14 mouse cellular contexts compared by ENCODE assay signal in genomic region chr19:18774085-18774484, GRCm38 (mm10).
"Had no signal": no experiment of that assay in that cellular context is flagged by ENCODE, and none has a peak within 500 bp of the region (broad histone marks: within the 10 kb centered on the region; RNA-seq: fewer than 3 reads in every experiment).

No protein-coding gene starts in this region.

- H3K9ac ChIP-seq: liver, embryonic 15.5 days; lung, embryonic 15.5 days; neural tube, embryonic 15.5 days had no signal

- H3K4me3 ChIP-seq: left cerebral cortex, adult 2 months; limb, embryonic 10.5 days; liver, embryonic 15.5 days; lung, embryonic 15.5 days; myocyte; neural tube, embryonic 15.5 days had no signal

- DNase-seq: kidney, adult 18-20 months; midbrain, embryonic 14.5 days; right cerebral cortex, adult 18-20 months; right cerebral cortex, postnatal 25 days; thymus, adult 18-20 months; thymus, postnatal 14 days had no signal

- H3K4me1 ChIP-seq: limb, embryonic 10.5 days; liver, embryonic 15.5 days; lung, embryonic 15.5 days; neural tube, embryonic 15.5 days had no signal

- H3K36me3 ChIP-seq: limb, embryonic 10.5 days; liver, embryonic 15.5 days; lung, embryonic 15.5 days; neural tube, embryonic 15.5 days had no signal

- ATAC-seq: hindbrain, postnatal 0 days had no signal

- H3K9me3 ChIP-seq: limb, embryonic 10.5 days; liver, embryonic 15.5 days; lung, embryonic 15.5 days; neural tube, embryonic 15.5 days had no signal

- H3K4me2 ChIP-seq: liver, embryonic 11.5 days; liver, embryonic 15.5 days; lung, embryonic 15.5 days; neural tube, embryonic 15.5 days had no signal

- H3K27me3 ChIP-seq: liver, embryonic 15.5 days; lung, embryonic 15.5 days; neural tube, embryonic 15.5 days had no signal

- H3K27ac ChIP-seq: hindbrain, postnatal 0 days; left cerebral cortex, adult 2 months; limb, embryonic 10.5 days; liver, embryonic 15.5 days; lung, embryonic 15.5 days; neural tube, embryonic 15.5 days had no signal
